Mouse (Mus musculus) brain, embryonic 14.5 days (tissue): ENCODE data around the gene Tram2.

Source experiments
- CTCF ChIP-seq: fragments of 200-500 bp; IDR thresholded peaks from 2 replicates; pipeline ENCODE4 v1.5.1; 2012; ENCODE audit warnings: inconsistent platforms, mild to moderate bottlenecking, moderate library complexity, borderline replicate concordance; ENCODE audit not compliant: insufficient read depth, insufficient read length; ENCODE audit errors: extremely low read depth
- POLR2A ChIP-seq: fragments of 200-500 bp; IDR thresholded peaks from 2 replicates; pipeline ENCODE4 v1.6.1; 2012; ENCODE audit warnings: mild to moderate bottlenecking, inconsistent platforms, borderline replicate concordance; ENCODE audit not compliant: poor library complexity, insufficient read depth, insufficient read length, severe bottlenecking; ENCODE audit errors: extremely low read depth

GRCm38 (mm10) chr1:21007941-21008701, 70.9 kb downstream of the Tram2 start:
- no peak for TF ChIP-seq POLR2A
- no peak for TF ChIP-seq CTCF
